Mouse (Mus musculus) ES-E14 (cell line): ENCODE measurements around the gene Cnbp. TPM values are rescaled to one million over a fixed set of nuclear protein-coding genes. Genes with fewer than 3 reads are reported as not detected.
A peak's percentile ranks its signal among the peaks of the same experiment; 100 is the strongest.

Source experiments
- DNase-seq: peaks from one replicate; pipeline ENCODE4 v3.0.0-alpha.2; 2013; ENCODE audit warnings: low read depth, low spot score
- H3K27ac ChIP-seq: 2 replicates; pipeline ENCODE4 v1.5.1; 2012; ENCODE audit warnings: low read depth, mild to moderate bottlenecking, low read length, moderate library complexity, mixed read lengths; ENCODE audit not compliant: poor library complexity, insufficient read depth, severe bottlenecking
- H3K36me3 ChIP-seq: 2 replicates; pipeline ENCODE4 v1.6.1; 2012; ENCODE audit warnings: mild to moderate bottlenecking, low read length, moderate library complexity, mixed read lengths; ENCODE audit not compliant: control insufficient read depth, poor library complexity, insufficient read depth, severe bottlenecking
- H3K4me1 ChIP-seq, 2 experiments: fragments of 150-350 bp in 1 of 2; sonication (generic) in 1 of 2; 2 replicates each; pipeline ENCODE4 v1.6.1; 2012; ENCODE audit warnings: low read length in 2 of 2, mild to moderate bottlenecking in 1 of 2, mixed read lengths in 1 of 2; ENCODE audit not compliant: control insufficient read depth in 2 of 2, insufficient read depth in 2 of 2, poor library complexity in 1 of 2
- H3K4me3 ChIP-seq, 2 experiments: fragments of 150-350 bp in 1 of 2; sonication (generic) in 1 of 2; 2 replicates each; pipeline ENCODE4 v1.5.1; 2012; ENCODE audit warnings: low read length in 2 of 2, low read depth in 1 of 2, mild to moderate bottlenecking in 1 of 2, mixed read lengths in 1 of 2; ENCODE audit not compliant: insufficient read depth in 1 of 2, poor library complexity in 1 of 2, severe bottlenecking in 1 of 2
- H3K9ac ChIP-seq: 2 replicates; pipeline ENCODE4 v1.6.1; 2012; ENCODE audit warnings: low read depth, mild to moderate bottlenecking, low read length, mixed read lengths; ENCODE audit not compliant: poor library complexity, insufficient read depth, severe bottlenecking
- H3K9me3 ChIP-seq: fragments of 150-350 bp; sonication (generic); 2 replicates; pipeline ENCODE4 v1.6.1; 2012; ENCODE audit warnings: low read depth, mild to moderate bottlenecking, low read length; ENCODE audit not compliant: control insufficient read depth, insufficient read depth
- CHD2 ChIP-seq: IDR thresholded peaks from 2 replicates; pipeline ENCODE4 v1.6.1; 2014; ENCODE audit warnings: mild to moderate bottlenecking, low read depth, low read length, inconsistent platforms
- HCFC1 ChIP-seq: IDR thresholded peaks from 2 replicates; pipeline ENCODE4 v1.6.1; 2012; ENCODE audit warnings: low read length, inconsistent platforms, borderline replicate concordance; ENCODE audit not compliant: insufficient read depth
- MAFK ChIP-seq: IDR thresholded peaks from 2 replicates; pipeline ENCODE4 v1.6.1; 2014; ENCODE audit warnings: mild to moderate bottlenecking, low read depth, low read length, inconsistent platforms; ENCODE audit not compliant: insufficient read depth
- ZC3H11A ChIP-seq: IDR thresholded peaks from 2 replicates; pipeline ENCODE4 v1.6.1; 2012; ENCODE audit warnings: low read depth, mild to moderate bottlenecking, inconsistent platforms, low read length, borderline replicate concordance
- ZNF384 ChIP-seq: IDR thresholded peaks from 2 replicates; pipeline ENCODE4 v1.6.1; 2012; ENCODE audit warnings: low read depth, low read length, inconsistent platforms
- in situ Hi-C, 2 experiments: fragments of 600-800 bp; cut with MboI; formaldehyde crosslinking; loops; one replicate each; pipeline ENCODE4 v1.15.1; 2025; ENCODE audit warnings: low sequenced_read_pairs in 2 of 2, inconsistent platforms in 1 of 2; ENCODE audit not compliant: unreplicated experiment in 2 of 2
- total RNA-seq: library from RNA; depleted of rRNA; stranded (reverse); fragments of 300-350 nt; gene quantifications from 2 replicates; pipeline ENCODE4 v1.2.3, GENCODE M21; 2012

Gene Cnbp
- total RNA-seq, 1 experiment, result 562 TPM

DNA sequence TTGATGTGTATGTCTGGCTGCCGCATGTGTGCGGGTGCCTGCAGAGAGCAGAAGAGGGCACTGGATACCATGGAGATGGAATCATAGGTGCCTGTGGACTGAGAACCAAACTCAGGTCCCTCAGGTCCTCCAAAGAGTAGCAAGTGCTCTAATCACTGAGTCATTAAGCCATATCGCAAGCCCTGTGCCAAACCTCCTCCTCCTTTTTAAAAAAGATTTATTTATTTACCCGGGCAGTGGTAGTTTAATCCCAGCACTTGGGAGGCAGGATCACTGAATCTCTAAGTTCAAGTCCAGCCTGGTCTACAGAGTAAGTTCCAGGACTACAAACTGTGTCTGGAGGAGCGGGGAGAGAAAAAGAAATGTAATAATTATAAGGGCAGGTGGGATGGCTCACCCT is 36.4 kb downstream of the Cnbp start:
- peaks cover 0 to 2% of the 10 kb centered on the region in 2 experiments; a peak in 1 of 4 replicates for H3K4me1 ChIP-seq
- in situ Hi-C loops, result no loop called here

DNA sequence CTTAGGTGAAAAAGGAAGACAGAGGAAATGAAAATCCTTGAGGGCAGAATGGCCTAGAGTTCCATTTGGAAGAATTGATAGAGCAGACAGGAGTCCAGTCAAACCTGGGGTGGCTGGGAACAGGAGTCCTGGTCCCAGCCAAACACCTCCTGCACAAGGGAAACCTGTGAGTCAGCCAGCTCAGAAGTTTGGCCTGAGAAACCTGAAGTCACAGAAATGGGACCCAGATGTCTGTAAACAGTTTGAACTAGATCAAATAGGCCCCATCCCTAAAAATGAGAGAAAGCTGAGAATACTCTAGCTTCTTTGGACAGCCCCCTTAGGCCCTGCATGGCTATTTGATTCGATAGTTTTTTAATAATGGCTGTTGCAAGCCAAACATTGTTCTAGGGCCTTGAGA is 38.2 kb downstream of the Cnbp start:
- TF ChIP-seq HCFC1 (no peak), ZNF384 (no peak), CHD2 (no peak), ZC3H11A (no peak), MAFK (no peak)
- no peak for DNase-seq
- in situ Hi-C loops, result no loop called here
- peaks cover 2% of the 10 kb centered on the region; the same call in 1 of the 2 replicates for H3K36me3 ChIP-seq
- peaks cover 0 to 2% of the 10 kb centered on the region in 2 experiments; a peak in 1 of 4 replicates for H3K4me1 ChIP-seq
- H3K27ac ChIP-seq, result no peak overlapping the region
- no peak overlapping the region; a peak in 1 of 4 replicates for H3K4me3 ChIP-seq
- no peaks in the 10 kb centered on the region for H3K9me3 ChIP-seq
- H3K9ac ChIP-seq, result no peak overlapping the region

More for the DNA sequence above, 36.4 kb downstream of the Cnbp start:
- H3K27ac ChIP-seq, result no peak overlapping the region
- no peak overlapping the region for H3K9ac ChIP-seq
- no peak for DNase-seq
- no peak overlapping the region for H3K4me3 ChIP-seq
- TF ChIP-seq ZNF384, result no peak
- TF ChIP-seq MAFK, result no peak
- TF ChIP-seq ZC3H11A, result no peak
- no peak for TF ChIP-seq CHD2
- TF ChIP-seq HCFC1, result no peak
- no peaks in the 10 kb centered on the region for H3K9me3 ChIP-seq
- H3K36me3 ChIP-seq, result peaks cover 16% of the 10 kb centered on the region

- H3K9ac ChIP-seq, result peak within 1 kb of the TSS; percentile 82
- no peaks in the 10 kb centered on the region for H3K36me3 ChIP-seq
- H3K4me1 ChIP-seq, result peaks cover 0 to 2% of the 10 kb centered on the region in 2 experiments; a peak in 1 of 4 replicates
- no peak within 1 kb of the TSS for H3K27ac ChIP-seq
- peak within 1 kb of the TSS; percentile 81 to 97 for H3K4me3 ChIP-seq
- TF ChIP-seq ZNF384 (no peak), MAFK (no peak), CHD2 (no peak), ZC3H11A (no peak), HCFC1 (0 out of 2 replicates have a peak, but pooled peaks have one; percentile 10)
- in situ Hi-C loops, result no loop called here
- no peaks in the 10 kb centered on the region for H3K9me3 ChIP-seq
- DNase-seq, result peak; percentile 93
These were observed 39.1 kb downstream of the Cnbp start, which contains the start of gene Rab43 for GRCm38 (mm10) chr6:87811675-87812338. Rab43 (minus strand) TSS chr6:87812164.

DNA sequence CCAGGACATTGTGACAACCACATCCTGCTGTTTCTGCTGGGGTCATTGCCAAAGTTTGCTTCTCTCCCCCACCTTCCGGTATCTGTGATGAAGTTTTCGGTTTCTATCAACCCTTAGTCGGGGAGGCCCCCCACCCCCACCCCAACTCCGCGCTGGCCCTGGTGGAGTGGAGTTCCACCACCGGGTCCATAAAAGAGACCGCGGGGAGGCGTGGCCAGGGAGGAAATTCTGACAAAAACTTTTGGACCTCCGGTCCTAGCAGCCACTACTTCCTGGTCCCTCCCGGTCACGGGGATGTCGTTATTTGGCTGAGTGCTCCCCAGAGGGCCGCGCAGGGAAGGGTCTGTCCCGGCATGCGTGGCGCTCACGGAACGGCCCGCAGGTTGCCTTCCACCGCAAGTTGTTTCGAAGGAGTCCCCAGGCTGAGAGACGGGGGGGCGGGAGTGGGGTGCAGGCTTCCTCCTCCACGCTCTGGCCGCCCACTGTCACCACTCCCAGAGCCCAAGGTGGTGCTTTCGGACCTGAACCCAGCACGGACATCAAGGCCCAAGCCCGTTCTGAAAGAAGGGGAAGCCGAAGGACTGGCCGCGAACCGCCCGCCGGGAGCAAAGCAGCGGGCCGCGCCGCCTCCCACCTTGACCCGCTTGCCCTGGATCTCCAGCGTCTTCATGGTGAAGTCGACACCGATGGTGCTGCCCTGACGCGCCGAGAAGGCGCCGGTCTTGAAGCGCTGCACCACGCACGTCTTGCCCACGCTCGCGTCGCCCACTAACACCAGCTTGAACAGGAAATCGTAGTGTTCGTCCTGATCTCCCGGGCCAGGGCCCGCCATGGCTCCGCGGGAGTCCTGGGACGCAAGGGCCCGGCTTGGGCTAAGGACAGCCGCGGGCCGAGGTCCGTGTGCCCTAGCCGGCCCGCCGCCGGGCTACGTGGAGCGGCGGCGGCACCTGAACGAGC is 39.9 kb downstream of the Cnbp start:
- in situ Hi-C loops, result no loop called here
- peak overlapping the region; percentile 81 to 97 for H3K4me3 ChIP-seq
- TF ChIP-seq ZNF384, result no peak
- no peak for TF ChIP-seq MAFK
- no peak for TF ChIP-seq CHD2
- TF ChIP-seq HCFC1, result 0 out of 2 replicates have a peak, but pooled peaks have one; percentile 10
- peak overlapping the region; percentile 82 for H3K9ac ChIP-seq
- H3K27ac ChIP-seq, result no peak overlapping the region
- H3K9me3 ChIP-seq, result no peaks in the 10 kb centered on the region
- DNase-seq, result peak; percentile 30
- peaks cover 0 to 2% of the 10 kb centered on the region in 2 experiments; a peak in 1 of 4 replicates for H3K4me1 ChIP-seq
- H3K36me3 ChIP-seq, result no peaks in the 10 kb centered on the region
